ENCODE assay signal across 9 mouse cellular contexts in genomic region chr4:138282834-138283233, GRCm38 (mm10). TPM values are rescaled to one million over a fixed set of nuclear protein-coding genes. Genes with fewer than 3 reads are reported as not detected.
DNase-seq lines count a peak whose midpoint lies in the region; ATAC-seq and TF ChIP-seq lines count a peak whose summit lies in the region.
"Had no signal": no experiment of that assay in that cellular context is flagged by ENCODE, and none has a peak within 500 bp of the region (broad histone marks: within the 10 kb centered on the region; RNA-seq: fewer than 3 reads in every experiment).

No protein-coding gene starts in this region.

- DNase-seq in adrenal gland, adult 8-10 months: peak; percentile 67
- peak; percentile 69 for DNase-seq in embryo, embryonic 11.5 days (ENCODE audit: low read depth, low spot score)
- peak; percentile 44 to 52 for DNase-seq in heart, adult 9 months (ENCODE audit: low spot score in 2 of 2)
- DNase-seq in kidney, postnatal 4 days: peak; percentile 59 to 74
- DNase-seq in lung, adult 18-20 months: peak; percentile 60 to 68
- DNase-seq in thymus, postnatal 25 days: peak; percentile 82

- ATAC-seq in neutrophil, adult 5-6 weeks (ENCODE audit: extremely low read depth, insufficient number of reproducible peaks, low FRiP score, poor library complexity, severe bottlenecking): peak; percentile 91

- H3K36me3 ChIP-seq in E14TG2a.4 (ENCODE audit: insufficient read depth, low read length): no peaks in the 10 kb centered on the region
- H3K36me3 ChIP-seq: limb, embryonic 12.5 days had no signal

- TF ChIP-seq CTCF in E14TG2a.4 (conservative IDR thresholded peaks at IDR 0.05; ENCODE audit: low read length): peak; percentile 93

- H3K9me3 ChIP-seq in E14TG2a.4 (ENCODE audit: low read length): peaks cover 5% of the 10 kb centered on the region; the same call in 1 of the 2 replicates
- H3K9me3 ChIP-seq: limb, embryonic 12.5 days had no signal

- H3K4me1 ChIP-seq in E14TG2a.4 (replicated peaks; ENCODE audit: low read depth, low read length): peaks cover 8% of the 10 kb centered on the region
- H3K4me1 ChIP-seq: limb, embryonic 12.5 days had no signal

- peaks cover 11% of the 10 kb centered on the region for H3K27me3 ChIP-seq in E14TG2a.4 (ENCODE audit: insufficient read depth, low read length)
- H3K27me3 ChIP-seq: limb, embryonic 12.5 days had no signal

- no peak overlapping the region for H3K4me3 ChIP-seq in E14TG2a.4 (replicated peaks; ENCODE audit: low read length)
- H3K4me3 ChIP-seq: limb, embryonic 12.5 days had no signal

RNA-seq across cellular contexts. Expression of gene Ddost, which starts 21.7 kb away (rescaled TPM):
- 100 to 1,000 TPM; 138 to 154 (median 143) TPM for total RNA-seq in adrenal gland, adult 8-10 months (2022)
- total RNA-seq in neutrophil, adult 5-6 weeks (2017): 32.8 and 33.4 TPM in 2 replicates

RNA-seq across cellular contexts. Expression of gene Kif17, which starts 32.6 kb away (rescaled TPM):
- total RNA-seq in adrenal gland, adult 8-10 months (2022): 1 to 10 TPM; 3.1 to 6.3 (median 4.0) TPM
- total RNA-seq in neutrophil, adult 5-6 weeks (2017): not detected in 2 replicates

RNA-seq across cellular contexts. Expression of gene Sh2d5, which starts 32.6 kb away (rescaled TPM):
- total RNA-seq in adrenal gland, adult 8-10 months (2022): 1 to 10 TPM; 2.5 to 4.7 (median 3.4) TPM
- total RNA-seq in neutrophil, adult 5-6 weeks (2017): 0.12 and 0.47 TPM in 2 replicates

RNA-seq across cellular contexts. Expression of gene Pink1, which starts 43.3 kb away (rescaled TPM):
- total RNA-seq in adrenal gland, adult 8-10 months (2022): 100 to 1,000 TPM; 172 to 218 (median 206) TPM
- 68.0 and 75.8 TPM in 2 replicates for total RNA-seq in neutrophil, adult 5-6 weeks (2017)
